Mouse (Mus musculus) frontal cortex, postnatal 25 days (tissue): ENCODE data around the gene Zkscan6.

Source experiments
- DNase-seq, 2 experiments: peaks; one replicate each; pipeline ENCODE4 v3.0.0; 2022; ENCODE audit warnings: low spot score in 2 of 2

The Zkscan6 gene

DNA sequence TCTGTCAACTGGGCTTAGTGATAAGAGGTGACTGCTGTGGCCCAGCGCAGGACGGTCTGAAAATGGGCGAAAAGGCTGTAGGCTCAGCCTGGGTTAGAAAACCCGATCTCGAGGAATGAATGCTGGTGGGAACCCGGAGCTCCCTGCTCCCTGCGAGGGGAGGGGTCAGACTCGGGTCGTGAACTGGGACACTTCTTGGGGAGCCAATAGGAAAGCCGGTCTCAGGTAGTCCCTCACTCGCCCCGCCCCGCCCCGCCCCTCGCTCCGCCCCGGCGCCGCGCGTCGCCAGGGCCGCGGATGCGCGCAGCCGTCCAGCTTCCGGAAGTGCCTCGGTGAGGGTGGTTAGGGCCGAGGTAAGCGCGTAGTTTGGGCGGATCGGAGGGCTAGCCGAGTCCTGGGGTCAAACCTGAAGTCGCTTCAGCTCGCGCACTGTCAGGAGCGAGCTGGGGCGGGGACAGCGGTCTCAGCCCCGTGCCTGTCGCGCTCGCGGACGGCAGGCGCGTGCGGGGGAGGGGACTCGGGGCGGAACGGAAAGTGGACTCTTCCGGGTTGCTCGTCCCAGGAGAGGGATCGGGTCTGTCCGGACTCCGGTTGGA is at the start of gene Zkscan6:
TSS of gene Zkscan6 (plus strand) at position 267 of the 596 bp plus-strand sequence.
- DNase-seq = peak; percentile 51 to 70

GRCm38 (mm10) chr11:65759350-65759749 is 47.6 kb upstream of the Zkscan6 start:
- DNase-seq = no peak

GRCm38 (mm10) chr11:65760912-65761311 is 46.1 kb upstream of the Zkscan6 start:
- no peak for DNase-seq

- no peak for DNase-seq
Measured at GRCm38 (mm10) chr11:65768445-65768844, 38.5 kb upstream of the Zkscan6 start.

- DNase-seq = no peak
Measured at GRCm38 (mm10) chr11:65769990-65770389, 37.0 kb upstream of the Zkscan6 start.

DNA sequence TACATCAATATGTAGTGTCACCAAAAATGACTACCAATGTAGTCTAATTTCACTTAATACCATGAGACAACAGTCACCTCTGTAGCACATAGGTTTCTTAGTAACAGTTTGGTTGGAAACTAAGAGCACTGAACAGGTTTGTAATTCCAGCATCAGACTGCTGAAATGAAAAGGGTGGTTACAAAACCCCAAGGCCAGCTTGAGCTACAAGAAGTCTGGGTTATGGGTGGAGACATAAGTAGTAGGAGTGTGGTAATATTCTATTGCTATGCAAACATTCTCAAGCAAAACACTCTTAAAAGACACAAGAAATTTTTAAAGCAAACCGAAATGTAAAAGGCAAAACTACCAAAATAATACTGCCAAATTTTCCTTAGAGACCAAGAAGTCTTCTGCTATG is 35.4 kb upstream of the Zkscan6 start:
- no peak for DNase-seq

- DNase-seq = no peak
Measured at GRCm38 (mm10) chr11:65773535-65773934, 33.4 kb upstream of the Zkscan6 start.

GRCm38 (mm10) chr11:65773946-65774656 is 32.9 kb upstream of the Zkscan6 start:
- DNase-seq = no peak

DNA sequence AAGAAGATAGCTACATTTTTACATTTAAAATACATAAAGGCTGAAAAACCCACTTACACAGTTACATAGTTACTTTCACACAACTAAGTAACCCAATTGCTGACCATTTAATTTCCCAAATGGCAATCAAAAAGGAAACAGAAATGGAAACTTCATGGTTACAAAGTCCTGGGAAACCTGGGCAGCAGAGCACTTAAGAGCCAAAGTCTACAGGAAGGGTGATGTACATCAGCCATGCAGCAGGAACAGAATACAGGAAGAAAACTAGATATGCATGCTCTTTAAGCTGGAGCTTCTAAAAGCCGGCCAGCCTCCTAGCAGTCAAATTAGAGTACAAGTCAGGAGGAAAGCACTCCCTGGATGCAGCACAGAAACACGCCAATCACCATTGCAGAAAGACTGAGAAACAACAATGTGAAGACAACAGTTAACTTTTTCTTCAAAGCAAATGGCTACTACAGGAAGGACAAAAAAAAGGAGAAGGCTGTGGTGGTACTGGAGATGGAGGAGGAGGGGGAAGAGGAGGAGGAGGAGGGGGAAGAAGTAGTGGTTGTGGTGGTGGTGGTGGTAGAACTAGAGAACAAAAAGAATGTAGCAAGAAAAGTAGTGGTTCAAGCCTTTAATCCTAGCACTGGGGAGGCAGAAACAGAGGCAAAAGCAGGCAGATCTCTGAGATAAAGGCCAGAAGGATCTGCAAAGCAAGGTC is 29.9 kb upstream of the Zkscan6 start:
- no peak for DNase-seq

- DNase-seq = no peak
Measured at GRCm38 (mm10) chr11:65777810-65778209, 29.2 kb upstream of the Zkscan6 start.

DNA sequence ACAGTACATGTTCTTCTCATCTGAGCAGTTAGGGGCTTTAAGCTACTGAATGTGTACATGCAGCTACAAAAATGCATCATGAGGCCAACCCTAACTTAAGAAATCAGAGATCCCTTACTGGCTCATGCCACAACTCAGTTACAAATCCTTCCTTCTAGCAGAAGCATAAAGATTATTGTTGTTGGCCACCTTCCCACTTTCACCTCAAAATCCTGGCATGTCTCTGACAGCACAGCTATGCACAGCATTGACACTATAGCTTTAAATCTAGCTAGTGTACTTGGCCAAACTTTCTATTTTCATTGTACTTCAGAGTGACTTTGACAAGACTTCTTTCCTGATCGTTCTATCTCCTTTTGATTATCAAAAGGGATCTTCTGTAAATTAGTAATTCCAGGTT is 27.9 kb upstream of the Zkscan6 start:
- no peak for DNase-seq

GRCm38 (mm10) chr11:65779578-65779977 is 27.4 kb upstream of the Zkscan6 start:
- DNase-seq = no peak

GRCm38 (mm10) chr11:65781596-65781995 is 25.4 kb upstream of the Zkscan6 start:
- no peak for DNase-seq

DNA sequence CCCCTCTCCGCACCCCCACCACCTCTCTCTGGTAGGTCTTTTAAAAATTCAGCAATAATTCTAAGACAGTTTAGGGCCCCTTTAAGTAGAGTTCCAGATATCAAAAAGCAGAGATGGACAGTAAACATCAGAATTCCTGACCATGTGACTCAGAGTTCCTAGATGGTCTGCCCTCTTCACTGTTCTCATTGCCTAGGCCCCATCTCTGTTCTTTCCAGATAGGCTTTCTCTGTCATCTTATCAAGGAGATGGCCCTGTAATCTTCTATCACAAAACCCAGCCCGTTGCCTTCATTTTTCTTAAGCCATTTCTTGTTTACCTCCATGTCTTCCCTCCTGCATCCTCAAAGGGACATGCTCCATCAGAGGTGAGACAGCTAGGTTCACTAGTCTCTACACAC is 20.8 kb upstream of the Zkscan6 start:
- DNase-seq = no peak

DNA sequence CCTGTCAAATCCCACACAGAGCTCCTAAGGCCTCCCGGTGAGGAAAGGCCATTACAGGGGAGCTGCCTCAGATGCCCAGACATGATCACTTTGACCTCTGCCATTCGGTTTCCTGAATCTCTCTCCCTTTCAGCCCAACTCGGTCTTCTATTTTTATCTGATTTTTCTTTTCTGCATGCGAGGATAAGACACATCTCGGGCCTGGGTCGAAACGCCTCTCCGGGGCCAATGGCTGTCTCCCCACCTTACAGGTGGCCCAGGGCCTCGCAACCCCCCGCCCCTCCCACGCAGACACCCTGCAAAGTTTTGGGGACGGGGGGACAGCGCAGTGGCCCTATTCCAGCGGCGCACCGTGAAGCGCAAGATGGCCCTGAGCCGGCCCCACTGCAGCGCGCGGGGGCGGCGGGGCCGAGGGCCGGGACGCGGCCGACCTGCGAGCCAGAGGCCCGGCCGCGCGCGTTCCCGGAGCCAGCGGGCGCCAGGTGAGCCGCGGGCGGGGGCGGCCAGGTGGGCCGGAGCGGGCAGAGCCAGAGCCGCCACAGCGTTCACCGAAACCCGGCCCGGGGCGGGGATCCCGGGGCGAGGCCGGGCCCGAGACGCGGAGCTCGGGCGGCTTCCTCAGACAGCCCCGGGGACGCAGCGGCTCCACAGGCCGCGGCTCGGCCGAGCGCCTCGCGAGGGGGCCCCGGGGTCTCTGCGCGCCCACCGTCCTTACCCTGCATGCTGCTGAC is 19.4 kb upstream of the Zkscan6 start:
- DNase-seq = peak in 1 of 2 experiments; percentile 35

DNA sequence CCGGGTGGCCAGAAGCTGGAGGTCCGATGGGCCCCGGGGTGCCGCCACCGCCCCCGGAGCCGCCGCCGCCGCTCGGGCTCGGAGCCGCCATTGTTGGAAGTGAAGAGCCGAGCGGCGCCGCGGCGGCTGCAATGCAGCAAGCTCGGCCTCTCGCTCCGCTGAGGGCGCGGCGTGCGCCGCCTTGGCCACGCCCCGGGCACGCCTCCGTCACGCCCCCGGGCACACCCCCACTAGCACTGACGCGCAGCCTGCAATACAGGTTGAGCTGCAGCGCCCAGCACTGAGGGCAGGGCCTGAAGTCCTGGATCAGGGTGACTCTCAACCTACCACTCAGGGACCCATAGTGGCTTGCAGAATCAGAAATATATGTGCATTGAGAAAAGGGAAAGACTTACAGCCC is 18.8 kb upstream of the Zkscan6 start, which contains the start of gene Map2k4:
TSS of gene Map2k4 (minus strand) at position 144 of the 400 bp plus-strand sequence.
- DNase-seq = peak; percentile 66 to 81

DNA sequence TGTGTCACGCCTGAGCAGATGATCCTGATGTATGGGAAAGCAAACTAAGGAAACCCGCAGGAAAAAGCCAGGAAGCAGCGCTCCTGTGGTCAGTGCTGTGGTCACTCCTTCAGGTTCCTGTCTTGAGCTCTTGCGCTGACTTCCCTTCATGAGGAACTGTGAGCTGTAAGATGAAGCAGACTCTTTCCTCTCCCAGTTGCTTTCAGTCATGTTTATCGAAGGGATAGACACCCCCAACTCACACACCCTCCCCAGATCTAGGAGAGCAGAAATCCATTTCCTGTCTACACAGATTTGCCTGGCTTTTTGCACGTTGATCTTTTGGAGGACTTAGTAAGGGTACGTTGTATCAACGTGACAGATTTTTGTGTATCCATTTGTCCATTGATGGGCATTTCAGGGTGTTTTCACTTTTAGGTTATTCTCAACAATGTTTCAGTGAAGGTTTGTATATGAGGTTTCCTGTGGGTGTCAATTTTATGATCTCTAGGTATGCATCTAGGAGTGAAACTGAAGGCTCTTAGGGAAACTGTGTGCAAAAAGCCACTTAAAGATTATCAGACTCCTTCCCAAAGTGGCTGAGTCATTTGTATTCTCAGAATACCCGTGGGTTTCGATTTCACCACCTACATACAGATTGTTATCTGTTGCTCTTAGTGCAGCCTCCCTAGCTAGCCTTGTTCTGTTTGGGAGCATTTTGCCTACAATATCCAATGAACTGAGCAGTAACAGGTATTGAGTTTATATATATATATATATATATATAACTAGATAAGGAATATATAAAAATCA is 12.4 kb upstream of the Zkscan6 start:
- no peak for DNase-seq

DNA sequence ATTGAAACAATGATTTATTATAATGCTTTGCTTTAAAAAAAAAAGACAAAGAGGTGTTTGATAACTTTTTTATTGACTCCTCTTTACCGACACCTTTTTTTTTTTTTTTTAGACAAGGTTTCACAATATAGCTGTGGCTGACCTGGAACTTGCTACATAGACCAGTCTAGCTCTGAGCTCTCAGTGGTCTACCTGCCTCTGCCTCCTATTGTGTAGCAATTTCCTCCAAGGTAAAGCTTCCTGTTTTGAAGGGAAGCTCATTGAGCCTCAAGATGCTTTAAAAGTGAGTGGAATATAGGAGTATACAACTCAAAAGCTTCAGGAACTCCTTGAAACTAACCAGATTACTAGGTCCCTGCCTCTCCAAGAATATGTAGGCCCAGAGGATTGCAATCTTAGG is 11.1 kb upstream of the Zkscan6 start:
- DNase-seq = no peak

- DNase-seq = peak; percentile 56 to 58
Measured at GRCm38 (mm10) chr11:65801899-65802298, 5.1 kb upstream of the Zkscan6 start.

GRCm38 (mm10) chr11:65806321-65806904 is 562 bp upstream of the Zkscan6 start:
- DNase-seq = peak in 1 of 2 experiments; percentile 4

- DNase-seq = no peak
Measured at GRCm38 (mm10) chr11:65807601-65808000, 626 bp downstream of the Zkscan6 start.
